Mouse (Mus musculus) kidney, postnatal 36 days (tissue): ENCODE data around the gene Olfr905.

ENCODE experiments used
- DNase-seq, 2 experiments: peaks; one replicate each; pipeline ENCODE4 v3.0.0; 2021 to 2022; ENCODE audit warnings: mixed read lengths in 2 of 2

The Olfr905 gene

DNA sequence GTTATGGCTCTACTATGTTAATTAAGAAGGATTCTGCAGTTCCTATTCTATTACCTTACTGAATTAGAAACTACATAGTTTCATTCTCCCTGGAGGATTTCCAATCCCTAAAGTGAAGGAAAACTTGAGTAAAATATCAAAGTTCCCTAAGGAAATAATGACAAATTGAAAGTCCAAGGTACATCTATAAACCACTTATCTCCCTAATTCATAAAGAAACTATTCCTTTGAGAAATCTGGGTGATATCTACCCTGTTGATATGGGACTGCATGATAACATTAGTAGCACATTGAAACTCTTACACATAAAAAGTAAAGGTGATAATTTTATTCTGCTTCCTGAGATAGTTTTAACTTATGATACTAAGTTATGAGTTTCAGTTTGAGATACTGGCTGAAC is at the start of gene Olfr905:
Olfr905 (plus strand) TSS at position 301 of the 400 bp plus-strand sequence.
- no peak for DNase-seq

DNA sequence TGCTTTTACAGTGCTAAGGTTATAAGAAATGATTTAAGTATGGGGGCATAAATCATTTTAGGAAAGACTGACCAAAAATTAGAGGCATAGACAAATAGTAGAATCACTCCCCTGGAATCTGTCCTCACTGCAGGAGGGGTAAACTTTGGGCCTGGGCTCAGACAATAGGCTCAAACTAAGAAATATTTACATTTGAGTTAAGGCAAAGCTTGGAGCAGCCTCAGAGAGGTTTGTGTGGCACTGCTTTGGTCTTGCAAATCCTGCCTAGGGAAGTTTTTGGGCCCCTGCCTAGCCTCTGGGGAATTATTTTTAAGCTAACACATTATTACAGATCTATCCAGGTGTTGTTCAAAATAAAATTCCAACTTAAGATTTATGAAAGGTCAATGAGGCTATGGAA is 47.1 kb upstream of the Olfr905 start:
- DNase-seq = no peak

DNA sequence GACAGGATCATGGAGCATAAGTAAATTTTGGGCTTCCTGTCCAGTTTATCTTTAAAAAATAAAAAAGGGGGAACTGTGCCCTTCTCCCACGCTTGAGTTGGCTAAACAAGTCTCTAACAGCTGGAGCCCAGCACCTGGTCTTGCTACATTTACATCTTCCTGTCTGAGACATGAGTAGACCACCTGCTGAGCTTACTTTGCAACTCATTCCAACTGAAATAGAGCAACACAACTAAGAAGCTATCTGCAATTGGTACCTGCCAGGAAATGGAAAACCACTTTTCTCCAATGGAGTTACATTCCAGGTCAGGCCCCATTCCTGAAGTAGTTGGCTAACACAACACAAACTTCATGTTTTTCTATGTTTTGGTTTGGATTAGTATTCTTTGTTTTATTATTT is 43.9 kb upstream of the Olfr905 start:
- DNase-seq = no peak

DNA sequence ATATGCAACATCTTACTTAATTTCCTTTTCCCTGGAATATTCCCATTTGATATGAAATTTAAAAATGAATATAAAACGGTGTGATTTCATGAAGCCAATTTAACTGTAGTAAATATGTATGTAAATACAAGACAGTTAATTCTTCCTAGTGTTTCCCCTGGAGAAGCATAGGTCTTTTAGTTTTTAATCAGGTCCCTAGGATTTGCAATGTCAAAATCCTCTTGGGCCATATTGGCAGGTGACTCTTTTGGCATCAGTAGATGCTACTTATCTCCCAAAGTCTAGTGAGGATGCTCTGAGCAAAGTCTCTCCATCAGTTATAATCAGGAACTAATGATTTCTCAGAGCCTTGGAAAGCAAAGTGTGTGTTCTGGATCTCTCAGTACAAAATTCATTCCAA is 41.8 kb upstream of the Olfr905 start, which contains the start of gene Olfr901:
Olfr901 (plus strand) TSS at position 301 of the 400 bp plus-strand sequence.
- DNase-seq = no peak

DNA sequence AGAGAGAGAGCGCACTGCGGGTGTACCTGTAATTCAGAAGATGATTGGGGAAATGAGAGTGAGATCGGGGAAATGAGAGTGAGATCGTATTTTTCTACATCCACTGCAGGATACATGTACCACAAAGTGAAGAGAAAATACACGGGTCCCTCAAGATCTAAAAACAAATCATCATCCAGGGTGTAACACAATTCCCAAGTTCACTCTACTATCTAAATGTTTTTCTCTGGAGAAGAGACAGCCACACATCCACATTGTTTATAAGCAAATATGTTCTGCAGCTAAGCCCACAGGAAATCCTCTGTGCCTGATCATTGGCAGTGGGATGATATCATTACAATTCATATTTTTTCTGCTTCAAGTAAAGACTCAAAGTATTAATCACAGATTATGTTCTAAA is 23.6 kb upstream of the Olfr905 start, which contains the start of gene Olfr902:
Olfr902 (plus strand) TSS at position 301 of the 400 bp plus-strand sequence.
- DNase-seq = no peak

DNA sequence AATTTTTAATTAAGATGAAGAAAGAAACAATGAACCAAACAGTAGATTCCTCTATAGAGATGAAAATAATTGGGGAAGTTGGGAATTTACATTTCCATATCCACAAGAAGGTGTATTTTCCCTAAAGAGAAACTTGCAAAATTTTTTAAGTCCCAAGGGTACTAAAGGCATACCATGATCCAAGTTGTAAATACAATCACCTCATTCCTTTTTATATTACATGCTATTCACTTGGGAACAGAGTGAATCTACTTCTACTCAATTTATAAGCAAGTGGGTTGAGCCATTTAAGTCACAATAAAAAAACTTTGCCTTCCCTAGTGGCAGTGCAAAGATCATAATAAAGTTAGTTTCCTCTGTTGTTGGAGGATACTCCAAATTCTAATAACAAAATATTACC is 8.1 kb upstream of the Olfr905 start, which contains the start of gene Olfr904:
Olfr904 (plus strand) TSS at position 301 of the 400 bp plus-strand sequence.
- no peak for DNase-seq

DNA sequence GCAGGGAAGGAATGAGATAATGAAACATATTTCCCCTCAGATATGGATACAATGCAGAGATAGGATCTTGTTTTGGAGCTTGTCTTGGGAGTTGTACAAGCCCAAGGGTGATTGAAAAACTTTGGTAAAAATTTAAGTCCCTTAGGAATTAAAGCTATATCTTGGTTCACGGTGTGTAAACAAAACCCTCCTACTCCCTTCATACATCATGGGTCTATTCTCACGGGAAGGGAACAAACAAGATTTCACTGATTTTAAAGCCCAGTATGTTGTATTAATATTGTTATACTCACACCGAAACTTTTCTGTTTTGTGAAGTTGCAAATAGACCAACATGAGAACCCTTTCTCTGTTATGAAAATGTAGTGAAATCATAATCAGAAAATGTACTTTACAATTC is 15.9 kb downstream of the Olfr905 start, which contains the start of gene Olfr906:
Olfr906 (plus strand) TSS at position 301 of the 400 bp plus-strand sequence.
- no peak for DNase-seq

DNA sequence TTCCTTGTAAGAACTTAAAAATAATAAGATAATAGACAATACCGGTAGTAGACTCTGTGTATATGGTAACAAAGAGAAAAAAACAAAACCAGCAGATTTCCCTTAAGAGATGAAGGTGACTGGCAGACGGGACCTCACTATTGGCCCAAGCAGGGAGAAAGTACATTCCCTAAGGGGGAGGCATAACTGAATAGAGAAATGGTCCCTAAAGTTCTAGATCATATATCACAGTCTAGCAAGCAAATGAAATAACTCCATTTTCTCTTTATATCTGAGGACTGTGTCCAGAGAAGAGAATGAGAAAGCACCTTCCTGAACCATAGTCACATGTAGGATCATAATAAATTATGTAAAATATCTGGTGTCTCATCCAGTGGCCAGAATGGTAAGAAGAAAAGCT is 24.6 kb downstream of the Olfr905 start, which contains the start of gene Olfr907:
Olfr907 (plus strand) TSS at position 301 of the 400 bp plus-strand sequence.
- no peak for DNase-seq

DNA sequence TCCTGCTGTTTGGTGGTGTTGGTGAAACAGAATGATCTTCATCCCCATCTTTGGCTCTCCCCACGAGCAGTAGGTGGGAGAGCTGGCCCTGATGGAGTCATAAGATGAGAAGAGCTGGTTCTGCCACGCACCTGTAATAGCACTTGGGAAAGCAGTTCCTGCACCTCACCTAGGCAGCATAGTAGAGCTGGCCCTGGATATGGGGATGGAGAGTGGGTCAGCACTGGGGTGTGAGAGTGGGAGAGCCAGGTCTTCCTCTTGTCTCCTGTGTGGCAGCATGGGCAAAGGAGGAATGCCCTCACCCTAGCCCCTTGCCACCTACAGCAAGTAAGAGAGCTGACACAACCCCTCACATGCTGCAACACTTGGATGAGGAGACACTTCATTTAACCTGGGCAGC is 41.4 kb downstream of the Olfr905 start:
- DNase-seq = no peak

DNA sequence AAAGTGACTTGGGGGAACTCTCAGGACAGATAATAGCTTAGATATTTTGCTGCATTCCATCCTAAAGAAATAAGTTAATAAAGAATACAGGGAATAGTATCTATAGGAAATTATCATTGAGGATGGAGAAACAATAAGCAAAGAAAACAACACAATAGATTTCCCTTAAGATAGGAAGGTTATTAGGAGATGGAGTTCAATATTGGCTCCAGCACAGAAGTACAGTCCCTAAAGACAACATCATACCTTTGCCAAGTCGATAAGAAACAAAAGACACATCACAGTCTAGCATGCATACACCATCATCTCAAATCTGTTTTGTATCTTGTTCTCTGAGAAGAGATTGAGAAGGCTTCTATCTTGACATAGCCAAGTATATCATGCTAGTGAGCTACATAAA is 50.4 kb downstream of the Olfr905 start, which contains the start of gene Olfr911-ps1:
Olfr911-ps1 (plus strand) TSS at position 301 of the 400 bp plus-strand sequence.
- DNase-seq = no peak
